Mouse (Mus musculus): ENCODE data around the gene Gsg1.

DNA sequence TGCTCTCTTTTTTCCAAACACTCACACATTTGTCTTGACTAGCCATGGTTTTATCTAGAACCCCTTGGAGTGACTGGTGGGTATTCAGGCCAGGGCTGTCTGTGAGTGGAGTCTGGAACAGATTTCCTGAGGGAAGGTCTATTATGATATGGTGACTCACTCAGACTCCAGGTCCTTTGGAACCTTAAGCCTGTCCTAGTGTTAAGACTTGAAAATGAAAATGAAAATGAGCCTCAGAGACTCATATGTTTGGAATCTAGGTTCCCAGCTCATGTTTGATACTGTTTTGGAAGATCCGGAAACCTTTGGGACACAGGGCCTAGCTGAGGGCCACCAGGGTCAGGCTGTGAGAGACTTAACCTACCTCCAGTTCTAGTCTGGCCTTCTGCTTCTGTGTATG, 11.9 kb upstream of the Gsg1 start:
- TF ChIP-seq EP300 (IDR thresholded peaks at IDR 0.05; ENCODE audit: low read depth) (no peak), CTCF (IDR thresholded peaks at IDR 0.05; ENCODE audit: low read depth) (no peak)

Data from heart, postnatal 0 days (tissue).